In the genomic region with DNA sequence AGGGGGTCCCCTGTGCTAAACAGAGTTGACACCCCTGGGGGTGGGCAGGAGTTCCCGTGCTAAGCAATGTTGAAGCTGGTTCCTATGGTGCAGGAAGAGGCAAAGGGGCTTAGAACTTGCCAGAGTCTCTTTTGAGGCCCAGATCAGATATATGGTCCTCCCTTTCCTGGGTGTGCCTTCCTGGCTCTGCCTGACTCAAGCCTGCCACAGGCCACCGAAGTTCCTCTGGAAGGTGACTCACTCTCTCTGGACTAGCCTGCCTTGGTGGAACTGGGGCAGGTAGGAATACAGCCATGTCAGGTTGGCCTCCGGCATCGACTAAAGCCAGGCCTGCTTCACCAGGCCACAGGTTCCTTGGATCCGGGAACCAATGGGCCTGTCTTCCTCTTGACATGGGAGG, we compare ENCODE assay signal across 15 mouse cellular contexts.
"Had no signal": no experiment of that assay in that cellular context is flagged by ENCODE, and none has a peak within 500 bp of the region (broad histone marks: within the 10 kb centered on the region; RNA-seq: fewer than 3 reads in every experiment).

No protein-coding gene starts in this region.

- H3K4me2 ChIP-seq: lung, embryonic 14.5 days; midbrain, embryonic 12.5 days; neural tube, embryonic 12.5 days; stomach, embryonic 15.5 days had no signal

- DNase-seq: lung, adult 18-20 months; lung, embryonic 14.5 days; lung, postnatal 10 days; lung, postnatal 4 days; midbrain, embryonic 14.5 days; right cerebral cortex, postnatal 14 days; thymus, adult 2 months; thymus, postnatal 25 days; thymus, postnatal 4 days had no signal

- ATAC-seq: midbrain, embryonic 16.5 days had no signal

- H3K9me3 ChIP-seq: midbrain, embryonic 10.5 days; midbrain, embryonic 12.5 days; neural tube, embryonic 12.5 days; stomach, embryonic 15.5 days had no signal

- H3K4me3 ChIP-seq: midbrain, embryonic 10.5 days; midbrain, embryonic 12.5 days; myocyte; neural tube, embryonic 12.5 days; stomach, embryonic 15.5 days had no signal

- H3K27me3 ChIP-seq: stomach, embryonic 15.5 days had no signal

- H3K27ac ChIP-seq: midbrain, embryonic 10.5 days; midbrain, embryonic 12.5 days; neural tube, embryonic 12.5 days; stomach, embryonic 15.5 days had no signal

- H3K36me3 ChIP-seq: midbrain, embryonic 10.5 days; midbrain, embryonic 12.5 days; neural tube, embryonic 12.5 days; stomach, embryonic 15.5 days had no signal

- H3K9ac ChIP-seq: lung, embryonic 14.5 days; midbrain, embryonic 12.5 days; neural tube, embryonic 12.5 days; stomach, embryonic 15.5 days had no signal
